Mouse (Mus musculus): ENCODE data around the gene Chchd3.
A peak's percentile ranks its signal among the peaks of the same experiment; 100 is the strongest.

Gene Chchd3

DNA sequence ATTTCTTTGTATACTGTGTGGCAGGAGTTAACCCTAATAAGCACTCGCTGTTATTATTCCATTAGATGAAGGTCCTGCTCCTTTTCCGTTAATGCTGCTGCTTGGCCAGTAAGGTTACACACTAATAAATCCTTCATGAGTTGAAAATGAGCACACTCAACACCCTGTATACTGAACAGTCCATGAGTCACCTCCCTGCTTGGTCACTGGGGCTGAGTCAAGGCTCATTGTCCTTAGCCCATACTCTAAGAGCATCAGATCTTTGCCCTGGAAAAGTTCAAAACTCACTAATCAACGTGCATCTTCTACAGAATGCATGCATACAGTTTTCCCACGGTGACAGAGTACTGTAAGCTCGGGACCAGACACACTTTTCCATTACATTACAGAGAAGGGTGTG is 124.5 kb downstream of the Chchd3 start:
- no peak for DNase-seq (ENCODE audit: low read depth)

DNA sequence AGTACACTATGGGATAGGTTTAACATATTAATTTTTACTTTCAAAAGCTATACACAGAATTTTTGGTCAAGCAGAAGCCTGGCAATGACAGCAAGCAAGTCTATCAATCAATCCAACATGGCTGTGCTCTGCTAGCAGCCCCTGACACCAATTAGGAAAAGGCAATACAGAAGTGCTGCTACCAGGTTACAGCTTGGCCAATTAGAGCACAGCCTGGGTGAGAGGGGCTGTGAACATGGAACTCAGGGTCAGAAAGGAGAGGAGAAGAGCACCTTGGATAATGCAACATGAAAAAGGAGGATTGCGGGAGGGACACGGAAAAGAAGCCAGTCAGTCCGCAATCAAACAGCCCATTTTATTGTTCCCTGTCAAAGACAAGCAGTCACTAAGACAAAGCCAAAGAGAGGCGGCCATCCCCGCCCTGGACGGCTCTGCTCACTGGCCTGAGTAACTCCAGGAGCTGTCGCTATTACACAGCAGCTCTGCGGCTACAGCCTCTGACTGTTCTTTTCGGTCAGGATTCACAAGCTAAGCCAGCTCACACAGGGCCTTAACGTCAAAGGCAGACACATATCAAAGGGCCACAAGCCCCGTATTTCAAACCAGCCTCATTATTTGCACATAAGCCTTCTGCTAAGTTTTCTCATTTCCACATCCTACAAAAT is 128.8 kb downstream of the Chchd3 start:
- no peak for DNase-seq (ENCODE audit: low read depth)

DNA sequence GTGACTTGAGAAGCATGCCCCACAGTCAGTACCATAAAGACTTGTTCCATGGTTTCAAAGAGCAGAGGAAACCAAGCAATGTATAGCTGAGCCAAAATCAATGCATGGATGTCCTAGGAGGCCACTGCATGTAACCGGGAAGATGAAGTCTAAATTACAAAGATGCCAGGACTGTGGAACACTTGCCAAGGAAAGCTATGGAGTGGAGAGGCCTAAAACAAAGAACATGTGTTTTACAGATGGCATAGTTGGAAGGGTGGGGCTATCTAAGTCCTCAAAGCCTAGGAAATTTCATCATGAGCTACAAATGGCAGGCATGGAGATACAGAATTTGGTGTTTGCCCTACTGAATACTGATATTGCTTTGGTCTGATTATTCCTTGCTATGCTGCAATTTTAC is 137.7 kb downstream of the Chchd3 start:
- no peak for DNase-seq (ENCODE audit: low read depth)

DNA sequence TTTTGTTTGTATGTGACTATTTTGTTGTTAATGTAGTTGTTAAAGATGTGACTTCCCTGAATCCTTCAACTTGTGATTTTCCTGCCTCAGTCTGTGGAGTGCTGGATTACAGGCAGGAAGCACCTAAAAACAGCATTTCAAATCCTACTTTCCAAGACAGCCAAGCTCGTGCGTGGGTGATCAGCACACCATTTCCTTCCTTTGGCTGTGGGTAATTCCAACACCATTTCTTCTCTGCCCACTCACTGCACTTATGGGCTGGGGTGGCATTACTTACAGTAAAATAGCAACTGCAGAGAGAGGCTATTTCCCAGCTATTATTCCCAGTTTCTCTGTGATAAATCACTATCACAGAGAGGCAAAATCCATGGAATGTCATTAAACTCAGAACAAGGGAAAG is 140.0 kb downstream of the Chchd3 start:
- no peak for DNase-seq (ENCODE audit: low read depth)

DNA sequence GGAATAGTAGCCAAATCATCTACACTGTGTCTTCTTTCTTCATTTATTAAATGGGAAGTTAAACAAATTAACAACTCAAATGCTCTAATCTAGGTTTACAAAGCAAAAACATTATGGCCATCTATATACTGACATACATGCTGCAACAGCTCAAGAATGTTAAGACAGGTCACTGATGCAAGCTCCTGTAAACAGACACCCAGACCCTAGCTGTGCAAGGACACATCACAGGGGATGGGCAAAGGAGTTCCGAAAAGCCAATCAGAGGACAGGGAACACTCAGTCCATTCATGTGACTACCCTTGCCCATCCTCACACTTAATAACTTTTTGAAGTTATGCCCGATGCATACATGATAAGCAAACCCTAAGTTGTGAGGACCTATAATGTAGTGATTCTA is 149.4 kb downstream of the Chchd3 start:
- no peak for DNase-seq (ENCODE audit: low read depth)

- no peak for DNase-seq (ENCODE audit: low read depth)
These were observed 161.0 kb downstream of the Chchd3 start for GRCm38 (mm10) chr6:32899061-32899460.

DNA sequence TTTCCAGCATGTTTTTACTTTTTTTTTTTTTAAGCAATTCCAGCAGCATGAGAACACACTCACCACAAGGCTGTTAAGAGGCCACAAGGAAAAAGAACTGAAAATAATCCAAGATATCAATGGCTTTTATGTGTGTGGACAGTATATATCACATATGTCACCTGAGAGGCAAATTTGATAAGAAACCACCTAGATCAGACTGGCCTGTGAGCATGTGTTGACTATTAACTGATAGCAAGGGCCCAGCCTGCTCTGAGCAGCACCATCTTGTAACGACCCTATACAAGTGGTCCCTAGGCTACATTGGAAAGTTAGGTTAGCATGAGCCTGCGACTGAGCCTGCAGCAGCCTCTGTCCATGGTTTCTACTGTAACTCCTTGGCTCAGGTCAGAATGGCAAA is 166.0 kb downstream of the Chchd3 start:
- DNase-seq (ENCODE audit: low read depth) = peak; percentile 7

GRCm38 (mm10) chr6:32890726-32891125 is 169.3 kb downstream of the Chchd3 start:
- DNase-seq (ENCODE audit: low read depth) = no peak

DNA sequence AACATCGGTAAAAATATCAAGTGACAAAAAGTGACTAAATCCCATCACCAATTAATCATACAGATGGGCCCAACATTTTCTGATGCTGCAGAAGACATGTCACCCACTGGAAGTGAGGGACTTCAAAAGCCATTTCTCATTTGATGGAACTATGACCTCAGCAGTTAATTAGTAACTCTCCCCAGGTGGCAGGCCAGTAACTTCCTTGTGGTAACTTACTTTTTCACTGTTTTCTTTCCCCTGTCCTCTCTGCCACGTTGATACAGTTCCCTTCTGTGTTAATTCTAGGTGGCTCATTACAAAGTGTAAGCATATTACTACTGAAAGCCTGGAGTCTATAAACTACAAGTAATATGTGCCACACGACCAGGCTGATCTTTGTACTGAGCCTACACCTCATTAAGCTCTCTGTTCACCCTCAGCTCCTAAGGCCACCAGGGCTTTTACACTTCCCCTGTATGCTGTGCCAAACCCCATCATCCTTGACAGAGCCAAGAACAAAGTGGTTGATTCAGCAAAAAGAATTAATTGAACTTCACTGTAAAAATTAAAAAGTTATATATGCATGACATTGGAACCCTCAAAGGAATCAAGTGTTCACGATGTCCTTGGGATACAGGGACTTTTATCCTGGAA is 171.0 kb downstream of the Chchd3 start:
- no peak for DNase-seq (ENCODE audit: low read depth)

- no peak for DNase-seq (ENCODE audit: low read depth)
These were observed 181.5 kb downstream of the Chchd3 start for GRCm38 (mm10) chr6:32878586-32878985.

DNA sequence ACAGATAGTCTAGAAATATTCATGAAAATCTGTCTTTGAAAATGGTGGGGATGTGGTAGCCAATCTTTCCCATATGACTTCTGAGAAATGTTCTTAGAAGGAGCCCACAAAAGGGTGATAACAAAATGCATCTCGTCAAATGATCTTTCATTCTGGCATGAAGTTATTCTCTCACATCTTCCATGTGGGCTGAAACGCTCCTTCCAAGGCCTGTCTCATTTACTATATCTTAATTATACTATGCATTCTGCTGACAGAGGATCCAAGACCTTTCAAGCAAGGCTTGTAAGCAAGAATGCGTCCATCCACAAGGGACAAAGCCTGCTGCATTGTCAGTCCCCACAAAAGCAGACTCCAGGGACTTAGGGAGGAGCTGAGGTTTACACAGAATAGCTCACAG is 185.9 kb downstream of the Chchd3 start:
- no peak for DNase-seq (ENCODE audit: low read depth)

DNA sequence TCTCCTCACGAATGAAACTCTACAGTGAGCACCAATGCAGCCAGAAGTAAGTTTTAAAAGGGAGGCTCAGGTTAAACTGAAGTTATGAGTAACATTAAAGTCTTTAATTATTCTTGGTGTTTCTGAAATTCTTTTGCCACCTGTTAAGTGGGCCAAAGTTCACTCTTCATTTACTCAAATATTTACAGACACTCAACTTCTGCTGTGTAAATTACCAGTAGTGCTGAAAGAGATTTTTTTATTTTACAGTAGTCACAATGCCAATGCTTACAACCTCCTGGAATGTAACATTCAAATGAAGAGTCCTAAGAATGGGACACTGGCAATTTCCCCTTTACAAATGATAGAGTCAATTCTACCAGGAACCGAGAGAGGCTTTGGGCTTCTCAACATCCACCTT is 187.3 kb downstream of the Chchd3 start:
- DNase-seq (ENCODE audit: low read depth) = no peak

GRCm38 (mm10) chr6:32850960-32851359 is 209.1 kb downstream of the Chchd3 start:
- DNase-seq (ENCODE audit: low read depth) = peak; percentile 72

DNA sequence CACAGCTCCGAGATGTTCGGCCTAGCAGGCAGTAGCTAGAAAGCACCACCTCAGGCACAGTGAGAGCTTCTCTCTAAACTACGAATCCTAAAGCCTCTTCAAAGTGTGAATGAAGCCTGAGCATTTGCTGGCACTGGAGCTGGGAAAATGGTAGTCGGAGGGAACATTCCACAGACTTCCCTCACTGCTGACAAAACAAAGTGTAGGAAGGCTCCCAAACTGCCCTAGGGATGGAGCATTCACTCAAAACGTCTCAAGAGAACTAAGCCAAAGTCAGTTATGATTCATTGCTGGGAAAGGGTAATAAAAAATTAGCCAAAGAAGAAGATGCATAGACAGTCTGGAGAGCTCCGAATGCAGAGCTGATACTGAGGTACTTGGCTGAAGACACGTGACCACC is 211.1 kb downstream of the Chchd3 start:
- no peak for DNase-seq (ENCODE audit: low read depth)

DNA sequence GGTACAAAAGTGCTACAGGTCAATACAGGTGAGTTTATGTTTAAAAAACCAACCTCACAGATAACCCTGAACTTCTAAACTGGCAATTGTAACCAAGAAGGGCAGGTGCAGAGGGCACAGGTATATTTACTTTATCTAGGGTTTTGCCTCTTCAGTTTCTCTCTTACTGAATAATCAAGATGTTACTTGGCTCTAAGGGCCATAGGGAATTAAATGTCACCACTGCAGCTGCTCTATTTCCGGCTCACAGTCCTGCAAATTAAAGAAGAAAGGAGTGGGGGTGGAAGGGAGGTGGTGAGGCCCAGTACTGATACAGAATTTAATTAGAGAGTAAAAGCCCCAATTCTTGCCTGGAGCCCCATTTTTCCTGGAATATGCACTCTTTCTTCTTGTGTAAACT is 214.6 kb downstream of the Chchd3 start:
- no peak for DNase-seq (ENCODE audit: low read depth)

- DNase-seq (ENCODE audit: low read depth) = no peak
These were observed 222.1 kb downstream of the Chchd3 start for GRCm38 (mm10) chr6:32837939-32838301.

- DNase-seq (ENCODE audit: low read depth) = no peak
These were observed 222.7 kb downstream of the Chchd3 start for GRCm38 (mm10) chr6:32837165-32837938.

DNA sequence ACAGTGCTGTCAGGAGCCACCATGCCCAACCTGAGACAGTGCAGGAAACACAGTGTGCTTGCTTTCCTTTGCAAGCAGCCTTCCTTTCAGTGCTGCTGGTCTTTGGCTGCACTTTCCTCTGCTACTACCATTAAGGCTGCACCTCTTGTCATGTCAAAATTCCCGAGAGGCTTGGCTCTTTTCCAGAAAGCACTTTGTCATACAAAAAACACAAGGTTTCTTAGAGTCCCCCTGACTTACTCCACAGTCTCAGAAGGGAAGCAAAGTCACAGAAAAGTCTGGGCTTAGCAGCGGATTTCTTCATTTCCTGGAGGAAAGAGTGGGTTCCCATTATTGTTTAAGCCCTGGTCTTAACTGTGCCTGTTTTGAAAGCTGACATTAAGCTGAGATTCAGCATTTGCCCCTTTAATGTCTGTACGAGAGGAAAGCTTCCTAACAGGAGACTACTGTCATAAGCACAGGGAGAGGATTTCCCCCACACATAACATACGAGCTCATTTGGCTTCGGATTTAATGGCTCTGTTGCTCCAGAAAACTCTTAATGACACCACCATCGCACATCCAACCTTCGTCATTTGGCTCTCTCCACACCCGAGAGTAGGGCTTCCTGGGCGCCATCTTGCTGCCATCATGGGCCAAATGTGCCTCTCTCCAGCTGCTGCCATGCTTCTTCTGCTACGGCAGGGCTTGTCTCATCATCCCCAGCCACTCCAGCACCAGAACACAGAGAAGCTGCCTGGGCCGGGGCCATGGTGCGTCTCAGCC is 236.0 kb downstream of the Chchd3 start:
- DNase-seq (ENCODE audit: low read depth) = no peak

DNA sequence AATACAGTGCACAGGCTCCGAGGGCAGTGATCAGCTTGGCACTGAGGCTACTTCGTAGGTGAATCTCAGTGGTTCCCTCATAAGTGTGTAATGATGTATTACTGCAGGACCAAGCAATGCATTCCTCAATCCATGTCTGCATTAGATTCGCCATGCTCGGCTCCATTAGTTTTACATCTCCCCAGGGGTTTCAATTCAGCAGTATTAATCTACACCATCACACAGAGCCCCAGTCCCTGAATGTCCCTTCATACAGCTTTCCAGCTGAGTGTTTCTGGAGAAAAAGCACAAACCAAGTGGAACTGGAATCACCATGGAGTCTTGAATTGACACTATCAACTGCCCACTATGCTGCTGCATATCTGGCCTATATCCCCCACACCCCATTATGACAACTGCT is 241.1 kb downstream of the Chchd3 start:
- DNase-seq (ENCODE audit: low read depth) = no peak

DNA sequence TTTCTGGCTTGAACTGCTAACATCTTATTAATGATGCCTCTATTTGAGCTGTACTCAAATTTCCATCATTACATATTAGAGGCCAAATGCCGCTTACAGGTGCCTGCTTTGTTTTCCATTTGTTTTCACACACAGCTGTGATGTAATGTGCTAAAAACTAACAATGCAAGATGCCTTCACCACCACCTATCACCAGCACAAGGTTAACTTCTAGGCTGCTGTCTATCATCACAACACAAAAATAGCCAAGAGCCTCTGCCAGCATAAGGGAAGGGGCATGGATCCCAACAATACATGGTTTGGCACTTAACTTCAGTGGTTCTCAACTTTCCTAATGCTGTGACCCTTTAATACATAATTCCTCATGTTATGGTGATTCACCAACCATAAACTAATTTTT is 251.3 kb downstream of the Chchd3 start:
- no peak for DNase-seq (ENCODE audit: low read depth)

DNA sequence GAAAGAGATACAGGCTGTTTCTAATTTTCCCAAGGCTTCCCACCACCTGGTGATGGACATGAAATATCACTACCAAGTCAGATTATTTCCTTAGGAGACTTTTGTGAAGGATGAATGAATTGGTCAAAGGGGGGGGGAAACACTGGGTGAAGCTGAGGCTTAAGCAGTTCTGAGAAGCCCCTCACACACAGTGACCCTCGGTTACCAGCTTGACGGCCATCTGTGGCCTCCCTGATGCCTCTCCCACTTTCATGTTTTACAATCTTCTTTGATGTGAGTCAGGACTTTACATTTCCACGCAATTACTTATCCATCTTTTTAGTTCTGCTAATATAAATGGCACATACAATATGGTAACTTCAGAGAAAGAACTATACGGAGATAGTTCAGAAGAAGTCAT is 252.3 kb downstream of the Chchd3 start:
- DNase-seq (ENCODE audit: low read depth) = no peak

DNA sequence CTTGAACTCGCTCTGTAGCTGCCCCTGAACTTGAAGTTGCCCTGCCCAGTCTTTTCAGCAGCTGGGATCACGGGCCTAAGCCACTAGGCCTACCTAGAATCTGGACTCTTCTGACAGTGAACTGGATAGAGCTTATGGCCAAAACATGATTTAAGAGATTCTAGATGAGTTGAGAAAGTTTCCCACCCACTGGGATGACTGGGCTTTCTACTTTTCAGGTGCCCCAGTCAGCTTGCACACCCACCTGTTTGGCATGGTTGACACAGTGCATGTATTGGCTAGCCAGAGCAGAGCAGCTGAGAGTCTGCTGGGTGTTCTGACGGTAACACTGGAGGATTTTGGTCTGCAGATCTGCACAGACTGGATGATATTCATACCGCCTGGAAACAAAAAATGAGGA is 256.4 kb downstream of the Chchd3 start:
- no peak for DNase-seq (ENCODE audit: low read depth)

- no peak for DNase-seq (ENCODE audit: low read depth)
These were observed 258.3 kb downstream of the Chchd3 start for GRCm38 (mm10) chr6:32801776-32802175.
